In the genomic region with DNA sequence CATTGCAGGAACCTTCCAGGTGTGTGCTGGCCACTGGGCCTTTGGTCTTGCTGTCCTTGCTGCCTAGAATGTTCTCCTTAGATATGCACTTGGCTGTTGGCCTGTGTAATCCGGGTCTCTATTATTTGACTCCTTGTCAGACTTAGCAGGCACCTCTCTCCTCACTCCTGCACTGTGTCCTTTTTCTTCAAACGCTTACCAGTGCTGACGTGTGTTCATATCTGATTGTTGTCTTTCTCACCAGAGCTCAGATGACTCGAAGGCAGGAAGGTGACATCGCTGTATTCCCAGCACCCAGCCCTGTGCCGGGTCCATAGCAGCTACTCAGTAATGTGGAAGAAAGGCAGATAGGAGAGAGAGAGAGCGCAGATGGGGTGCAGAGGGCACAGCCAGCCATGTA, we compare ENCODE assay signal across 9 mouse cellular contexts. TPM values are rescaled to one million over a fixed set of nuclear protein-coding genes. Genes with fewer than 3 reads are reported as not detected.
A peak's percentile ranks its signal among the peaks of the same experiment; 100 is the strongest.
DNase-seq lines count a peak whose midpoint lies in the region; ATAC-seq and TF ChIP-seq lines count a peak whose summit lies in the region.
"Had no signal": no experiment of that assay in that cellular context is flagged by ENCODE, and none has a peak within 500 bp of the region (broad histone marks: within the 10 kb centered on the region; RNA-seq: fewer than 3 reads in every experiment).

No protein-coding gene starts in this region.

- no peak overlapping the region for H3K9ac ChIP-seq in hindbrain, embryonic 12.5 days
- H3K9ac ChIP-seq in hindbrain, embryonic 11.5 days (ENCODE audit: low read depth, low read length), result no peak overlapping the region
- H3K9ac ChIP-seq in liver, embryonic 12.5 days, result peak overlapping the region; percentile 19; the same call in 1 of the 2 replicates
- H3K9ac ChIP-seq: midbrain, embryonic 13.5 days had no signal

- 89% methylated on average over 7 of the region's 7 CpGs for WGBS in hindbrain, embryonic 12.5 days
- WGBS in hindbrain, embryonic 11.5 days, result 92% methylated on average over 7 of the region's 7 CpGs
- WGBS in liver, embryonic 12.5 days (ENCODE audit: insufficient replicate concordance), result 34% methylated on average over 7 of the region's 7 CpGs

- peaks cover 10% of the 10 kb centered on the region; the same call in 1 of the 2 replicates for H3K36me3 ChIP-seq in hindbrain, embryonic 12.5 days
- peaks cover 2% of the 10 kb centered on the region; the same call in 1 of the 2 replicates for H3K36me3 ChIP-seq in hindbrain, embryonic 11.5 days (ENCODE audit: control insufficient read depth, insufficient read depth, low read length)
- peaks cover 11% of the 10 kb centered on the region; the same call in 1 of the 2 replicates for H3K36me3 ChIP-seq in liver, embryonic 12.5 days

- 0 out of 2 replicates have a peak overlapping the region, but pooled peaks have one; percentile 8 for H3K27ac ChIP-seq in hindbrain, embryonic 12.5 days
- H3K27ac ChIP-seq in hindbrain, embryonic 11.5 days (ENCODE audit: low read depth, low read length), result no peak overlapping the region
- peak overlapping the region; percentile 26 for H3K27ac ChIP-seq in bone marrow macrophage, adult 2 months (ENCODE audit: insufficient read depth, low read depth, low read length)
- H3K27ac ChIP-seq in liver, embryonic 12.5 days, result peak overlapping the region; percentile 61

- no peaks in the 10 kb centered on the region for H3K9me3 ChIP-seq in hindbrain, embryonic 12.5 days (replicated peaks)
- H3K9me3 ChIP-seq in hindbrain, embryonic 11.5 days (ENCODE audit: control insufficient read depth, low read length), result no peaks in the 10 kb centered on the region
- H3K9me3 ChIP-seq in liver, embryonic 12.5 days (replicated peaks), result no peaks in the 10 kb centered on the region
- H3K9me3 ChIP-seq: midbrain, embryonic 13.5 days had no signal

- H3K4me1 ChIP-seq in hindbrain, embryonic 12.5 days, result peaks cover 19% of the 10 kb centered on the region; the same call in 1 of the 2 replicates
- no peaks in the 10 kb centered on the region for H3K4me1 ChIP-seq in hindbrain, embryonic 11.5 days (replicated peaks; ENCODE audit: control insufficient read depth, insufficient read depth, low read length)
- H3K4me1 ChIP-seq in bone marrow macrophage, adult 2 months (ENCODE audit: control insufficient read depth, insufficient read depth, low read length), result peaks cover 37% of the 10 kb centered on the region
- H3K4me1 ChIP-seq in liver, embryonic 12.5 days, result peaks cover 34% of the 10 kb centered on the region

- DNase-seq in hindbrain, embryonic 11.5 days (ENCODE audit: low spot score), result no peak
- DNase-seq in CD4-positive, CD25-positive, alpha-beta regulatory T cell, adult 2 months (ENCODE audit: low read depth, low spot score), result peak; percentile 63
- DNase-seq in right cerebral cortex, postnatal 4 days, result no peak
- DNase-seq in layer of hippocampus, adult 18-20 months (ENCODE audit: low spot score in 2 of 2), result no peak
- no peak for DNase-seq in adrenal gland, adult 8-10 months

- no peaks in the 10 kb centered on the region for H3K27me3 ChIP-seq in hindbrain, embryonic 12.5 days
- H3K27me3 ChIP-seq in hindbrain, embryonic 11.5 days (ENCODE audit: control insufficient read depth, insufficient read depth, low read length), result no peaks in the 10 kb centered on the region
- no peaks in the 10 kb centered on the region for H3K27me3 ChIP-seq in liver, embryonic 12.5 days (replicated peaks)
- H3K27me3 ChIP-seq: midbrain, embryonic 13.5 days had no signal

- H3K4me2 ChIP-seq in hindbrain, embryonic 12.5 days (replicated peaks), result no peak overlapping the region
- H3K4me2 ChIP-seq in hindbrain, embryonic 11.5 days (replicated peaks; ENCODE audit: low read depth, low read length), result no peak overlapping the region
- H3K4me2 ChIP-seq in liver, embryonic 12.5 days, result no peak overlapping the region
- H3K4me2 ChIP-seq: midbrain, embryonic 13.5 days had no signal

- H3K4me3 ChIP-seq in hindbrain, embryonic 12.5 days, result no peak overlapping the region
- H3K4me3 ChIP-seq in hindbrain, embryonic 11.5 days (ENCODE audit: low read depth, low read length), result no peak overlapping the region
- no peak overlapping the region for H3K4me3 ChIP-seq in bone marrow macrophage, adult 2 months (ENCODE audit: insufficient read depth, low read length)
- H3K4me3 ChIP-seq in liver, embryonic 12.5 days, result no peak overlapping the region
- H3K4me3 ChIP-seq: midbrain, embryonic 13.5 days had no signal

- no peak for TF ChIP-seq POLR2A in bone marrow macrophage, adult 2 months (IDR thresholded peaks at IDR 0.05; ENCODE audit: borderline replicate concordance, low read depth, low read length)

- no peak for TF ChIP-seq CTCF in bone marrow macrophage, adult 2 months (IDR thresholded peaks at IDR 0.05; ENCODE audit: low read depth, low read length)

- no peak for ATAC-seq in hindbrain, embryonic 12.5 days (ENCODE audit: low FRiP score)
- no peak for ATAC-seq in hindbrain, embryonic 11.5 days (ENCODE audit: low FRiP score)
- no peak; the same call in 1 of the 2 replicates for ATAC-seq in liver, embryonic 12.5 days
- ATAC-seq: midbrain, embryonic 13.5 days had no signal

RNA-seq across cellular contexts. Expression of gene Dusp1, which starts 33.0 kb away (rescaled TPM):
- 33.0 and 38.5 TPM in 2 replicates for polyA plus RNA-seq in hindbrain, embryonic 12.5 days (2016; fragmentation: Nextera tagmentation; extraction: Ambion mirVana)
- 34.9 and 39.0 TPM in 2 replicates for polyA plus RNA-seq in hindbrain, embryonic 11.5 days (2014; fragmentation: Nextera tagmentation; extraction: Ambion mirVana)
- 25.8 and 32.2 TPM in 2 replicates for polyA plus RNA-seq in bone marrow macrophage, adult 2 months (2012; ENCODE audit: insufficient read depth, insufficient read length, missing spikeins)
- polyA plus RNA-seq in liver, embryonic 12.5 days (2016; fragmentation: Nextera tagmentation; extraction: Ambion mirVana), result 28.6 and 28.7 TPM in 2 replicates
- total RNA-seq in layer of hippocampus, adult 18-20 months (2021), result 10 to 100 TPM; 24.8 to 28.2 TPM
- total RNA-seq in adrenal gland, adult 8-10 months (2022), result 10 to 100 TPM; 41.3 to 67.9 (median 53.3) TPM

RNA-seq across cellular contexts. Expression of gene Ergic1, which starts 33.7 kb away (rescaled TPM):
- polyA plus RNA-seq in hindbrain, embryonic 12.5 days (2016; fragmentation: Nextera tagmentation; extraction: Ambion mirVana), result 85.3 and 90.3 TPM in 2 replicates
- 112 and 119 TPM in 2 replicates for polyA plus RNA-seq in hindbrain, embryonic 11.5 days (2014; fragmentation: Nextera tagmentation; extraction: Ambion mirVana)
- polyA plus RNA-seq in bone marrow macrophage, adult 2 months (2012; ENCODE audit: insufficient read depth, insufficient read length, missing spikeins), result 30.6 and 37.2 TPM in 2 replicates
- polyA plus RNA-seq in liver, embryonic 12.5 days (2016; fragmentation: Nextera tagmentation; extraction: Ambion mirVana), result 44.6 and 45.7 TPM in 2 replicates
- 100 to 1,000 TPM; 120 to 129 TPM for total RNA-seq in layer of hippocampus, adult 18-20 months (2021)
- 100 to 1,000 TPM; 142 to 218 (median 163) TPM for total RNA-seq in adrenal gland, adult 8-10 months (2022)
